Mouse (Mus musculus) right cerebral cortex, adult 2 months (tissue): ENCODE measurements at regions not wholly inside any gene's neighbourhood (a gene's known extent, or its start where the extent isn't known, plus 50 kb on each side); places are given as distances from the start of the nearest gene placed in this dataset.
A peak's percentile ranks its signal among the peaks of the same experiment; 100 is the strongest.

Source experiments
- DNase-seq, 2 experiments: peaks; one replicate each; pipeline ENCODE4 v3.0.0; 2021 to 2022; ENCODE audit warnings: low spot score in 2 of 2

GRCm38 (mm10) chr7:37093721-37094120, 395.8 kb downstream of the Tshz3 start:
- no peak for DNase-seq

GRCm38 (mm10) chr7:37095839-37096238, 397.9 kb downstream of the Tshz3 start:
- peak in 1 of 2 experiments; percentile 24 for DNase-seq

- no peak for DNase-seq
Observed at GRCm38 (mm10) chr7:37096291-37096690, 398.4 kb downstream of the Tshz3 start.

GRCm38 (mm10) chr7:37098950-37099349, 401.0 kb downstream of the Tshz3 start:
- peak; percentile 14 to 19 for DNase-seq

GRCm38 (mm10) chr7:37104671-37105070, 406.8 kb downstream of the Tshz3 start:
- DNase-seq, result no peak

GRCm38 (mm10) chr7:37111071-37111470, 413.2 kb downstream of the Tshz3 start:
- no peak for DNase-seq

- DNase-seq, result no peak
Observed at GRCm38 (mm10) chr7:37120776-37121175, 422.9 kb downstream of the Tshz3 start.

- DNase-seq, result no peak
Observed at GRCm38 (mm10) chr7:37140191-37140590, 442.3 kb downstream of the Tshz3 start.

GRCm38 (mm10) chr7:37142780-37143179, 444.9 kb downstream of the Tshz3 start:
- DNase-seq, result no peak

GRCm38 (mm10) chr7:37144303-37144702, 446.4 kb downstream of the Tshz3 start:
- no peak for DNase-seq

GRCm38 (mm10) chr7:37149711-37150110, 451.8 kb downstream of the Tshz3 start:
- DNase-seq, result peak in 1 of 2 experiments; percentile 9

- DNase-seq, result no peak
Observed at GRCm38 (mm10) chr7:37159801-37160200, 461.9 kb downstream of the Tshz3 start.

- no peak for DNase-seq
Observed at GRCm38 (mm10) chr7:37168883-37169282, 471.0 kb downstream of the Tshz3 start.

- no peak for DNase-seq
Observed at GRCm38 (mm10) chr7:37175746-37176145, 477.8 kb downstream of the Tshz3 start.

GRCm38 (mm10) chr7:37178256-37178655, 480.3 kb downstream of the Tshz3 start:
- peak in 1 of 2 experiments; percentile 8 for DNase-seq

- DNase-seq, result no peak
Observed at GRCm38 (mm10) chr7:37179907-37180306, 482.0 kb downstream of the Tshz3 start.

- no peak for DNase-seq
Observed at GRCm38 (mm10) chr7:37180416-37180815, 482.5 kb downstream of the Tshz3 start.

GRCm38 (mm10) chr7:37181109-37181508, 483.2 kb downstream of the Tshz3 start:
- DNase-seq, result no peak

GRCm38 (mm10) chr7:37192536-37192935, 494.6 kb downstream of the Tshz3 start:
- no peak for DNase-seq

GRCm38 (mm10) chr7:37204800-37205199, 506.9 kb downstream of the Tshz3 start:
- no peak for DNase-seq

GRCm38 (mm10) chr7:37208305-37208704, 510.4 kb downstream of the Tshz3 start:
- no peak for DNase-seq

- DNase-seq, result no peak
Observed at GRCm38 (mm10) chr7:37213751-37214181, 515.8 kb downstream of the Tshz3 start.

- DNase-seq, result no peak
Observed at GRCm38 (mm10) chr7:37215498-37215897, 517.6 kb downstream of the Tshz3 start.

GRCm38 (mm10) chr7:37220476-37220875, 522.6 kb downstream of the Tshz3 start:
- no peak for DNase-seq
